Mouse (Mus musculus) heart, postnatal 0 days (tissue): ENCODE results near the gene Msantd3.

ENCODE experiments used
- CTCF ChIP-seq: IDR thresholded peaks from 2 replicates; pipeline ENCODE4 v1.5.1; 2016; ENCODE audit warnings: antibody characterized with exemption, control low read depth, low read depth
- EP300 ChIP-seq: IDR thresholded peaks from 2 replicates; pipeline ENCODE4 v1.6.1; 2016; ENCODE audit warnings: antibody characterized with exemption, low read depth

- TF ChIP-seq EP300 (no peak), CTCF (no peak)
These were observed 47.8 kb downstream of the Msantd3 start for GRCm38 (mm10) chr4:48587526-48587925.
